Mouse (Mus musculus) adrenal gland, postnatal 36 days (tissue): ENCODE measurements around the gene Cacna1s. TPM values are rescaled to one million over a fixed set of nuclear protein-coding genes. Genes with fewer than 3 reads are reported as not detected.

Experiments
- DNase-seq, 2 experiments: peaks; one replicate each; pipeline ENCODE4 v3.0.0; 2021; ENCODE audit warnings: mixed read lengths in 1 of 2
- long read RNA-seq, 2 experiments: library from polyadenylated mRNA; stranded (forward); transcript quantifications; one replicate each; pipeline ENCODE4 v2.0.0; 2021; ENCODE audit warnings: borderline sequencing depth in 2 of 2
- total RNA-seq, 2 experiments: library from RNA; stranded (reverse); gene quantifications; 2 replicates each; pipeline ENCODE4 v1.2.3; 2021

Cacna1s gene
- total RNA-seq, result under 1 TPM; 0.10 to 0.23 TPM
- long read RNA-seq, experiment 1, result 0 reads
- long read RNA-seq, experiment 2, result 0 reads

GRCm38 (mm10) chr1:136052547-136052946, at the start of gene Cacna1s:
Gene Cacna1s (plus strand): TSS chr1:136052750.
- DNase-seq, result no peak

GRCm38 (mm10) chr1:136006292-136006748, 46.2 kb upstream of the Cacna1s start, which contains the start of gene Igfn1:
Gene Igfn1 (minus strand): TSS chr1:136006342.
- no peak for DNase-seq

GRCm38 (mm10) chr1:136007211-136008158, 45.1 kb upstream of the Cacna1s start, which contains the start of gene Tmem9:
Gene Tmem9 (plus strand): TSS chr1:136008150.
- DNase-seq, result peak; percentile 87 to 90

GRCm38 (mm10) chr1:136008159-136008533, 44.4 kb upstream of the Cacna1s start:
- no peak for DNase-seq

GRCm38 (mm10) chr1:136010247-136010646, 42.3 kb upstream of the Cacna1s start:
- no peak for DNase-seq

- no peak for DNase-seq
Measured at GRCm38 (mm10) chr1:136013513-136013912, 39.0 kb upstream of the Cacna1s start.

GRCm38 (mm10) chr1:136014796-136015502, 37.6 kb upstream of the Cacna1s start:
- DNase-seq, result no peak

GRCm38 (mm10) chr1:136017307-136017706, 35.2 kb upstream of the Cacna1s start:
- no peak for DNase-seq

- peak; percentile 92 to 95 for DNase-seq
Measured at GRCm38 (mm10) chr1:136017907-136018313, 34.6 kb upstream of the Cacna1s start.

GRCm38 (mm10) chr1:136018390-136019189, 34.0 kb upstream of the Cacna1s start:
- DNase-seq, result peak; percentile 19 to 43

GRCm38 (mm10) chr1:136030201-136030600, 22.3 kb upstream of the Cacna1s start:
- DNase-seq, result no peak

GRCm38 (mm10) chr1:136031697-136032096, 20.9 kb upstream of the Cacna1s start:
- DNase-seq, result no peak

- DNase-seq, result no peak
Measured at GRCm38 (mm10) chr1:136032961-136033360, 19.6 kb upstream of the Cacna1s start.

GRCm38 (mm10) chr1:136038746-136039538, 13.6 kb upstream of the Cacna1s start:
- DNase-seq, result no peak

GRCm38 (mm10) chr1:136040452-136040851, 12.1 kb upstream of the Cacna1s start:
- DNase-seq, result no peak

- no peak for DNase-seq
Measured at GRCm38 (mm10) chr1:136040874-136041273, 11.7 kb upstream of the Cacna1s start.

GRCm38 (mm10) chr1:136045774-136046173, 6.8 kb upstream of the Cacna1s start:
- DNase-seq, result peak; percentile 55 to 71

- DNase-seq, result peak; percentile 14 to 35
Measured at GRCm38 (mm10) chr1:136047432-136047831, 5.1 kb upstream of the Cacna1s start.

- no peak for DNase-seq
Measured at GRCm38 (mm10) chr1:136047894-136048293, 4.7 kb upstream of the Cacna1s start.

GRCm38 (mm10) chr1:136050312-136051012, 2.1 kb upstream of the Cacna1s start, which contains the start of gene Ascl5:
Gene Ascl5 (plus strand): TSS chr1:136050804.
- peak in 1 of 2 experiments; percentile 2 for DNase-seq
